Mouse (Mus musculus): ENCODE data around the gene Rap1gap2. TPM values are rescaled to one million over a fixed set of nuclear protein-coding genes. Genes with fewer than 3 reads are reported as not detected.

Rap1gap2 gene
- polyA plus RNA-seq, 1 experiment from 2014 or later: 9.2 TPM

GRCm38 (mm10) chr11:74485435-74486217 lies 125.1 kb downstream of the Rap1gap2 start:
- H3K9me3 ChIP-seq (ENCODE audit: control insufficient read depth, low read length): no peaks in the 10 kb centered on the region
- no peak overlapping the region for H3K9ac ChIP-seq (replicated peaks; ENCODE audit: low read length)
- H3K27ac ChIP-seq (replicated peaks; ENCODE audit: low read depth, low read length): no peak overlapping the region
- ATAC-seq (ENCODE audit: low FRiP score, low TSS enrichment): no peak
- H3K27me3 ChIP-seq (ENCODE audit: control insufficient read depth, insufficient read depth, low read length): no peaks in the 10 kb centered on the region
- 92% methylated on average over 7 of the region's 7 CpGs for WGBS
- H3K4me3 ChIP-seq (replicated peaks; ENCODE audit: low read depth, low read length): no peak overlapping the region
- no peak overlapping the region for H3K4me2 ChIP-seq (ENCODE audit: low read length)
- no peak for DNase-seq
- H3K36me3 ChIP-seq (ENCODE audit: control insufficient read depth, insufficient read depth, low read length): no peaks in the 10 kb centered on the region
- no peaks in the 10 kb centered on the region for H3K4me1 ChIP-seq (ENCODE audit: control insufficient read depth, insufficient read depth, low read length)

GRCm38 (mm10) chr11:74483871-74484270 lies 126.8 kb downstream of the Rap1gap2 start:
- WGBS: 85% methylated on average over 5 of the region's 5 CpGs

GRCm38 (mm10) chr11:74483153-74483817 lies 127.4 kb downstream of the Rap1gap2 start:
- Histone ChIP-seq H3K4me3 (replicated peaks; ENCODE audit: low read depth, low read length) (no peak overlapping the region), H3K9me3 (ENCODE audit: control insufficient read depth, low read length) (no peaks in the 10 kb centered on the region), H3K9ac (replicated peaks; ENCODE audit: low read length) (no peak overlapping the region), H3K4me1 (ENCODE audit: control insufficient read depth, insufficient read depth, low read length) (no peaks in the 10 kb centered on the region), H3K36me3 (ENCODE audit: control insufficient read depth, insufficient read depth, low read length) (no peaks in the 10 kb centered on the region), H3K4me2 (ENCODE audit: low read length) (no peak overlapping the region), H3K27ac (replicated peaks; ENCODE audit: low read depth, low read length) (no peak overlapping the region), H3K27me3 (ENCODE audit: control insufficient read depth, insufficient read depth, low read length) (no peaks in the 10 kb centered on the region)
- DNase-seq (no peak), ATAC-seq (ENCODE audit: low FRiP score, low TSS enrichment) (no peak)
- 83% methylated on average over 6 of the region's 6 CpGs for WGBS

More at GRCm38 (mm10) chr11:74483871-74484270, 126.8 kb downstream of the Rap1gap2 start:
- H3K36me3 ChIP-seq (ENCODE audit: control insufficient read depth, insufficient read depth, low read length): no peaks in the 10 kb centered on the region
- H3K9ac ChIP-seq (replicated peaks; ENCODE audit: low read length): no peak overlapping the region
- no peaks in the 10 kb centered on the region for H3K27me3 ChIP-seq (ENCODE audit: control insufficient read depth, insufficient read depth, low read length)
- H3K4me2 ChIP-seq (ENCODE audit: low read length): no peak overlapping the region
- H3K4me1 ChIP-seq (ENCODE audit: control insufficient read depth, insufficient read depth, low read length): no peaks in the 10 kb centered on the region
- ATAC-seq (ENCODE audit: low FRiP score, low TSS enrichment) (no peak), DNase-seq (no peak)
- H3K9me3 ChIP-seq (ENCODE audit: control insufficient read depth, low read length): no peaks in the 10 kb centered on the region
- no peak overlapping the region for H3K27ac ChIP-seq (replicated peaks; ENCODE audit: low read depth, low read length)
- no peak overlapping the region for H3K4me3 ChIP-seq (replicated peaks; ENCODE audit: low read depth, low read length)

GRCm38 (mm10) chr11:74481797-74482196 lies 128.9 kb downstream of the Rap1gap2 start:
- Histone ChIP-seq H3K27me3 (ENCODE audit: control insufficient read depth, insufficient read depth, low read length) (no peaks in the 10 kb centered on the region), H3K4me1 (ENCODE audit: control insufficient read depth, insufficient read depth, low read length) (no peaks in the 10 kb centered on the region), H3K9me3 (ENCODE audit: control insufficient read depth, low read length) (no peaks in the 10 kb centered on the region), H3K4me3 (replicated peaks; ENCODE audit: low read depth, low read length) (no peak overlapping the region), H3K36me3 (ENCODE audit: control insufficient read depth, insufficient read depth, low read length) (no peaks in the 10 kb centered on the region), H3K9ac (replicated peaks; ENCODE audit: low read length) (no peak overlapping the region), H3K27ac (replicated peaks; ENCODE audit: low read depth, low read length) (no peak overlapping the region), H3K4me2 (ENCODE audit: low read length) (no peak overlapping the region)
- 68% methylated on average over 5 of the region's 5 CpGs for WGBS
- ATAC-seq (ENCODE audit: low FRiP score, low TSS enrichment) (no peak), DNase-seq (no peak)

GRCm38 (mm10) chr11:74479715-74480289 lies 130.9 kb downstream of the Rap1gap2 start:
- no peak overlapping the region for H3K9ac ChIP-seq (replicated peaks; ENCODE audit: low read length)
- H3K4me2 ChIP-seq (ENCODE audit: low read length): no peak overlapping the region
- no peak overlapping the region for H3K27ac ChIP-seq (replicated peaks; ENCODE audit: low read depth, low read length)
- H3K9me3 ChIP-seq (ENCODE audit: control insufficient read depth, low read length): no peaks in the 10 kb centered on the region
- no peaks in the 10 kb centered on the region for H3K4me1 ChIP-seq (ENCODE audit: control insufficient read depth, insufficient read depth, low read length)
- DNase-seq: peak; percentile 8
- ATAC-seq (ENCODE audit: low FRiP score, low TSS enrichment): no peak
- H3K4me3 ChIP-seq (replicated peaks; ENCODE audit: low read depth, low read length): no peak overlapping the region
- 88% methylated on average over 5 of the region's 5 CpGs for WGBS
- no peaks in the 10 kb centered on the region for H3K27me3 ChIP-seq (ENCODE audit: control insufficient read depth, insufficient read depth, low read length)
- no peaks in the 10 kb centered on the region for H3K36me3 ChIP-seq (ENCODE audit: control insufficient read depth, insufficient read depth, low read length)

GRCm38 (mm10) chr11:74478877-74479276 lies 131.8 kb downstream of the Rap1gap2 start:
- Histone ChIP-seq H3K27me3 (ENCODE audit: control insufficient read depth, insufficient read depth, low read length) (no peaks in the 10 kb centered on the region), H3K4me3 (replicated peaks; ENCODE audit: low read depth, low read length) (no peak overlapping the region), H3K4me2 (ENCODE audit: low read length) (no peak overlapping the region), H3K4me1 (ENCODE audit: control insufficient read depth, insufficient read depth, low read length) (no peaks in the 10 kb centered on the region), H3K9me3 (ENCODE audit: control insufficient read depth, low read length) (no peaks in the 10 kb centered on the region), H3K36me3 (ENCODE audit: control insufficient read depth, insufficient read depth, low read length) (no peaks in the 10 kb centered on the region), H3K9ac (replicated peaks; ENCODE audit: low read length) (no peak overlapping the region), H3K27ac (replicated peaks; ENCODE audit: low read depth, low read length) (no peak overlapping the region)
- ATAC-seq (ENCODE audit: low FRiP score, low TSS enrichment) (no peak), DNase-seq (no peak)
- 87% methylated on average over 2 of the region's 2 CpGs for WGBS

- H3K4me3 ChIP-seq (replicated peaks; ENCODE audit: low read depth, low read length): no peak overlapping the region
- H3K9me3 ChIP-seq (ENCODE audit: control insufficient read depth, low read length): no peaks in the 10 kb centered on the region
- H3K9ac ChIP-seq (replicated peaks; ENCODE audit: low read length): no peak overlapping the region
- WGBS: 82% methylated on average over 10 of the region's 10 CpGs
- no peak overlapping the region for H3K27ac ChIP-seq (replicated peaks; ENCODE audit: low read depth, low read length)
- no peaks in the 10 kb centered on the region for H3K36me3 ChIP-seq (ENCODE audit: control insufficient read depth, insufficient read depth, low read length)
- DNase-seq (no peak), ATAC-seq (ENCODE audit: low FRiP score, low TSS enrichment) (no peak)
- H3K4me1 ChIP-seq (ENCODE audit: control insufficient read depth, insufficient read depth, low read length): peaks cover 9% of the 10 kb centered on the region
- H3K27me3 ChIP-seq (ENCODE audit: control insufficient read depth, insufficient read depth, low read length): no peaks in the 10 kb centered on the region
- H3K4me2 ChIP-seq (ENCODE audit: low read length): no peak overlapping the region
Measured at GRCm38 (mm10) chr11:74472671-74473070, 138.0 kb downstream of the Rap1gap2 start.

- Histone ChIP-seq H3K36me3 (ENCODE audit: control insufficient read depth, insufficient read depth, low read length) (no peaks in the 10 kb centered on the region), H3K27me3 (ENCODE audit: control insufficient read depth, insufficient read depth, low read length) (no peaks in the 10 kb centered on the region), H3K9ac (replicated peaks; ENCODE audit: low read length) (no peak overlapping the region), H3K4me2 (ENCODE audit: low read length) (no peak overlapping the region), H3K4me3 (replicated peaks; ENCODE audit: low read depth, low read length) (no peak overlapping the region), H3K27ac (replicated peaks; ENCODE audit: low read depth, low read length) (peak overlapping the region; percentile 64), H3K9me3 (ENCODE audit: control insufficient read depth, low read length) (no peaks in the 10 kb centered on the region), H3K4me1 (ENCODE audit: control insufficient read depth, insufficient read depth, low read length) (peaks cover 16% of the 10 kb centered on the region)
- WGBS: 22% methylated on average over 6 of the region's 6 CpGs
- ATAC-seq (ENCODE audit: low FRiP score, low TSS enrichment) (peak; percentile 14; the same call in 1 of the 2 replicates), DNase-seq (peak; percentile 51)
Measured at GRCm38 (mm10) chr11:74468195-74468594, 142.5 kb downstream of the Rap1gap2 start.
